Mouse (Mus musculus): ENCODE data around the gene Dnaja1.

The Dnaja1 gene

GRCm38 (mm10) chr4:40757157-40757779 lies 35.3 kb downstream of the Dnaja1 start:
- peak; percentile 46 for DNase-seq

- DNase-seq: peak; percentile 97
Observed at GRCm38 (mm10) chr4:40757780-40758420, 36.0 kb downstream of the Dnaja1 start, which contains the start of gene Smu1. Smu1 (minus strand) TSS chr4:40757923.

- no peak for DNase-seq
Observed at GRCm38 (mm10) chr4:40759876-40760275, 37.9 kb downstream of the Dnaja1 start.

- peak; percentile 42 for DNase-seq
Observed at GRCm38 (mm10) chr4:40774279-40775259, 52.6 kb downstream of the Dnaja1 start.

- DNase-seq: no peak
Observed at GRCm38 (mm10) chr4:40776416-40776815, 54.5 kb downstream of the Dnaja1 start.

GRCm38 (mm10) chr4:40777116-40777515 lies 55.2 kb downstream of the Dnaja1 start:
- DNase-seq: no peak

GRCm38 (mm10) chr4:40778656-40779055 lies 56.7 kb downstream of the Dnaja1 start:
- DNase-seq: no peak

GRCm38 (mm10) chr4:40781143-40781542 lies 59.2 kb downstream of the Dnaja1 start:
- DNase-seq: no peak

GRCm38 (mm10) chr4:40781797-40782495 lies 60.0 kb downstream of the Dnaja1 start:
- no peak for DNase-seq

GRCm38 (mm10) chr4:40783049-40783448 lies 61.1 kb downstream of the Dnaja1 start:
- DNase-seq: no peak

GRCm38 (mm10) chr4:40784556-40785169 lies 62.7 kb downstream of the Dnaja1 start:
- no peak for DNase-seq

GRCm38 (mm10) chr4:40785620-40786166 lies 63.7 kb downstream of the Dnaja1 start:
- no peak for DNase-seq

GRCm38 (mm10) chr4:40786578-40786977 lies 64.6 kb downstream of the Dnaja1 start:
- no peak for DNase-seq

Data from cerebellum, adult 9-10 months (tissue).